ENCODE assay signal across 8 mouse cellular contexts in genomic region chr11:20531992-20532881, GRCm38 (mm10). TPM values are rescaled to one million over a fixed set of nuclear protein-coding genes. Genes with fewer than 3 reads are reported as not detected.
A peak's percentile ranks its signal among the peaks of the same experiment; 100 is the strongest.
DNase-seq lines count a peak whose midpoint lies in the region; ATAC-seq and TF ChIP-seq lines count a peak whose summit lies in the region.

No protein-coding gene starts in this region.

- H3K36me3 ChIP-seq in embryonic facial prominence, embryonic 11.5 days (replicated peaks; ENCODE audit: control insufficient read depth, insufficient read depth, low read depth, low read length), result no peaks in the 10 kb centered on the region
- H3K36me3 ChIP-seq in heart, embryonic 10.5 days, result no peaks in the 10 kb centered on the region
- H3K36me3 ChIP-seq in liver, embryonic 13.5 days, result no peaks in the 10 kb centered on the region
- H3K36me3 ChIP-seq in myocyte (ENCODE audit: control insufficient read depth, insufficient read depth), result no peaks in the 10 kb centered on the region

- ATAC-seq in embryonic facial prominence, embryonic 11.5 days (replicated peaks; ENCODE audit: insufficient number of reproducible peaks, low FRiP score, low TSS enrichment, low read depth), result peak; percentile 88
- ATAC-seq in liver, embryonic 13.5 days (ENCODE audit: low read depth), result peak; percentile 71

- no peaks in the 10 kb centered on the region for H3K79me2 ChIP-seq in myocyte (ENCODE audit: control insufficient read depth, insufficient read depth)

- under 1% methylated on average over 35 of the region's 42 CpGs for WGBS in embryonic facial prominence, embryonic 11.5 days
- WGBS in heart, embryonic 10.5 days, result 1% methylated on average over 41 of the region's 42 CpGs
- under 1% methylated on average over 42 of the region's 42 CpGs for WGBS in liver, embryonic 13.5 days (ENCODE audit: insufficient replicate concordance)

- peak; percentile 52 to 58 for DNase-seq in B cell, adult 2 months
- peak; percentile 68 for DNase-seq in adrenal gland, adult 8-10 months
- peak; percentile 77 for DNase-seq in embryonic facial prominence, embryonic 11.5 days (ENCODE audit: low spot score)
- peak; percentile 93 for DNase-seq in heart, embryonic 10.5 days (ENCODE audit: low spot score)
- peak; percentile 61 for DNase-seq in kidney, adult 9 months
- no peak for DNase-seq in liver, embryonic 13.5 days
- DNase-seq in testis, postnatal 10 days (ENCODE audit: low spot score), result peak; percentile 78

- peak overlapping the region; percentile 51 for H3K4me3 ChIP-seq in embryonic facial prominence, embryonic 11.5 days (ENCODE audit: low read depth, low read length)
- H3K4me3 ChIP-seq in heart, embryonic 10.5 days, result peak overlapping the region; percentile 70
- H3K4me3 ChIP-seq in liver, embryonic 13.5 days (replicated peaks), result peak overlapping the region; percentile 52
- peak overlapping the region; percentile 55 for H3K4me3 ChIP-seq in myocyte

- peak overlapping the region; percentile 84 for H3K4me2 ChIP-seq in embryonic facial prominence, embryonic 11.5 days (ENCODE audit: low read depth, low read length)
- H3K4me2 ChIP-seq in liver, embryonic 13.5 days, result peak overlapping the region; percentile 71
- H3K4me2 ChIP-seq in myocyte (ENCODE audit: low read depth), result peak overlapping the region; percentile 94

- TF ChIP-seq POLR2A in myocyte (IDR thresholded peaks at IDR 0.05; ENCODE audit: insufficient read length, low read depth), result peak; percentile 75

- H3K9me3 ChIP-seq in embryonic facial prominence, embryonic 11.5 days (replicated peaks; ENCODE audit: control insufficient read depth, low read length), result no peaks in the 10 kb centered on the region
- no peaks in the 10 kb centered on the region for H3K9me3 ChIP-seq in heart, embryonic 10.5 days
- H3K9me3 ChIP-seq in liver, embryonic 13.5 days (replicated peaks), result no peaks in the 10 kb centered on the region

- peak overlapping the region; percentile 31 for H3ac ChIP-seq in myocyte (ENCODE audit: control insufficient read depth, insufficient read length)

- peak overlapping the region; percentile 78 for H3K9ac ChIP-seq in embryonic facial prominence, embryonic 11.5 days (replicated peaks; ENCODE audit: low read length)
- H3K9ac ChIP-seq in liver, embryonic 13.5 days, result peak overlapping the region; percentile 56

- H3K27me3 ChIP-seq in embryonic facial prominence, embryonic 11.5 days (ENCODE audit: control insufficient read depth, insufficient read depth, low read length), result no peaks in the 10 kb centered on the region
- no peaks in the 10 kb centered on the region for H3K27me3 ChIP-seq in heart, embryonic 10.5 days (ENCODE audit: insufficient read depth, poor library complexity, severe bottlenecking)
- peaks cover 21% of the 10 kb centered on the region for H3K27me3 ChIP-seq in liver, embryonic 13.5 days
- no peaks in the 10 kb centered on the region for H3K27me3 ChIP-seq in myocyte (ENCODE audit: control insufficient read depth, insufficient read depth, insufficient read length)

- no peaks in the 10 kb centered on the region for H3K4me1 ChIP-seq in embryonic facial prominence, embryonic 11.5 days (ENCODE audit: control insufficient read depth, insufficient read depth, low read length)
- H3K4me1 ChIP-seq in heart, embryonic 10.5 days, result peaks cover 10% of the 10 kb centered on the region
- H3K4me1 ChIP-seq in liver, embryonic 13.5 days (replicated peaks), result peaks cover 14% of the 10 kb centered on the region

- no peak overlapping the region; the same call in 1 of the 2 replicates for H3K27ac ChIP-seq in embryonic facial prominence, embryonic 11.5 days (replicated peaks; ENCODE audit: low read depth, low read length)
- H3K27ac ChIP-seq in heart, embryonic 10.5 days, result peak overlapping the region; percentile 92
- H3K27ac ChIP-seq in liver, embryonic 13.5 days, result no peak overlapping the region

TF ChIP-seq in myocyte, 11 proteins besides CTCF, POLR2A, EP300 and RAD21:
- no peak for TF ChIP-seq TCF12 (IDR thresholded peaks at IDR 0.05; ENCODE audit: insufficient read depth, poor library complexity, severe bottlenecking)
- TF ChIP-seq POLR2AphosphoS2 (IDR thresholded peaks at IDR 0.05; ENCODE audit: insufficient read length, low read depth), result peak; percentile 71

RNA-seq across cellular contexts. Expression of gene Sertad2, which starts 10.8 kb away (rescaled TPM):
- 10 to 100 TPM; 12.2 to 21.3 (median 14.4) TPM for total RNA-seq in adrenal gland, adult 8-10 months (2022)
- 15.5 and 16.0 TPM in 2 replicates for polyA plus RNA-seq in embryonic facial prominence, embryonic 11.5 days (2014; fragmentation: Nextera tagmentation; extraction: Ambion mirVana)
- 33.7 and 34.1 TPM in 2 replicates for polyA plus RNA-seq in heart, embryonic 10.5 days (2016; fragmentation: Nextera tagmentation; extraction: Ambion mirVana)
- 37.4 and 38.6 TPM in 2 replicates for polyA plus RNA-seq in liver, embryonic 13.5 days (2015; fragmentation: Nextera tagmentation; extraction: Ambion mirVana)
- 20.9 TPM for polyA plus RNA-seq in myocyte (2012; fragmentation: generic; extraction: Trizol)
